Mouse (Mus musculus) forebrain, embryonic 16.5 days (tissue): ENCODE measurements around the gene Ankmy1. TPM values are rescaled to one million over a fixed set of nuclear protein-coding genes. Genes with fewer than 3 reads are reported as not detected.

Source experiments
- microRNA counts: library from miRNA; unstranded; fragments of <30 nt; microRNA quantifications from one replicate; lab custom pipeline; 2016
- microRNA-seq: library from miRNA; unstranded; fragments of <30 nt; microRNA quantifications from one replicate; pipeline ENCODE4, GENCODE M21; 2017
- polyA plus RNA-seq: library from polyadenylated mRNA; unstranded; fragments of >200 nt; fragmentation: Nextera tagmentation; extraction: Ambion mirVana; gene quantifications from 2 replicates; pipeline ENCODE4 v1.2.1, GENCODE M21; 2015

The Ankmy1 gene
- polyA plus RNA-seq, 1 experiment from 2014 or later, result 1.1 TPM

MicroRNAs within 50 kb of the gene (microRNA counts, 519-probe panel; counts per million panel counts)
- 3,753 counts per million, percentile 91 among the panel's probes with 10 or more counts for microRNA mmu-miR-149 (lab: Ali Mortazavi, UCI)

Small RNA genes lying within 50 kb of the gene (microRNA-seq; reads per million reads assigned to microRNA genes)
- gene Mir149, result 24,141 reads per million, percentile 98 among the genes with 10 or more reads in this experiment

Other genes with a start within 250 kb of the Ankmy1 start
- 70.4 and 72.7 TPM in 2 replicates for gene Gpc1, start 71.3 kb downstream of the Ankmy1 start, polyA plus RNA-seq
- 11.3 and 13.2 TPM in 2 replicates for gene Dusp28, start 4.1 kb upstream of the Ankmy1 start, polyA plus RNA-seq
- gene Rnpepl1, start 7.9 kb upstream of the Ankmy1 start, polyA plus RNA-seq, result 28.5 and 31.0 TPM in 2 replicates
- 64.4 and 65.5 TPM in 2 replicates for gene Capn10, start 31.5 kb upstream of the Ankmy1 start, polyA plus RNA-seq
- 0.35 and 0.75 TPM in 2 replicates for gene Gpr35, start 48.0 kb upstream of the Ankmy1 start, polyA plus RNA-seq
- not detected in 2 replicates for gene Aqp12, start 103.4 kb upstream of the Ankmy1 start, polyA plus RNA-seq
- 322 and 396 TPM in 2 replicates for gene Kif1a, start 199.0 kb upstream of the Ankmy1 start, polyA plus RNA-seq
- gene Agxt, start 232.3 kb upstream of the Ankmy1 start, polyA plus RNA-seq, result not detected in 2 replicates